Mouse (Mus musculus) embryo, embryonic 11.5 days (tissue): ENCODE data around the gene N4bp2l2.

ENCODE experiments used
- DNase-seq: peaks from one replicate; pipeline ENCODE4 v3.0.0-alpha.2; 2012; ENCODE audit warnings: low read depth, low spot score

N4bp2l2 gene

GRCm38 (mm10) chr5:150561783-150562182 is 104.2 kb downstream of the N4bp2l2 start:
- DNase-seq: no peak

- no peak for DNase-seq
Observed at GRCm38 (mm10) chr5:150561376-150561775, 104.6 kb downstream of the N4bp2l2 start.

- no peak for DNase-seq
Observed at GRCm38 (mm10) chr5:150560851-150561250, 105.1 kb downstream of the N4bp2l2 start.

GRCm38 (mm10) chr5:150559519-150560103 is 106.4 kb downstream of the N4bp2l2 start:
- no peak for DNase-seq
